Comparison of ENCODE assay signal across 24 mouse cellular contexts in the genomic region with DNA sequence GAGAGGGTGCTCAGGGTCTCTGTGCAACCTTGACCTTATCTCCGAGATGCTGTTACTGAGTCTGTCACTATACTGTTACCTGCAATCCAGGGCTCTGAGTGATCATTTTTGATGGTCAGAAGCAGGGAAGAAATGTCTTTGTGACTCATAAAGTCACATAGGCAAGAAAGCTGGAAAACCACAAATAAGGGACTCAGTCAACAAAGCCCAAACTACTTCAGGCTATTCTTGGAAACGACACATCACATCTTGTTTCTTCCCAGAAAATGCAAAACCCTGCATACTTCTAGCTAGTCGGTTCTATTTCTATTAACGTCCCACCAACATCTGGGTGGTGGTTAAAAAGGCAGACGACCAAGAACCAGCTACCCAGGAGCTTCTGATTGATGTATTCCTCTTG. TPM values are rescaled to one million over a fixed set of nuclear protein-coding genes. Genes with fewer than 3 reads are reported as not detected.
DNase-seq lines count a peak whose midpoint lies in the region; ATAC-seq and TF ChIP-seq lines count a peak whose summit lies in the region.
"Had no signal": no experiment of that assay in that cellular context is flagged by ENCODE, and none has a peak within 500 bp of the region (broad histone marks: within the 10 kb centered on the region; RNA-seq: fewer than 3 reads in every experiment).

No protein-coding gene starts in this region.

- WGBS in heart, embryonic 12.5 days, result 47% methylated on average over 5 of the region's 5 CpGs

- no peaks in the 10 kb centered on the region for H3K9me3 ChIP-seq in heart, embryonic 12.5 days (replicated peaks)
- H3K9me3 ChIP-seq: forebrain, embryonic 10.5 days; limb, embryonic 10.5 days; liver, embryonic 12.5 days; midbrain, embryonic 13.5 days; neural tube, embryonic 15.5 days; stomach, embryonic 15.5 days had no signal

- peak overlapping the region; percentile 99 for H3K27ac ChIP-seq in heart, embryonic 12.5 days (ENCODE audit: poor library complexity, severe bottlenecking)
- peak overlapping the region; percentile 22 for H3K27ac ChIP-seq in left cerebral cortex, adult 2 months
- H3K27ac ChIP-seq: forebrain, embryonic 10.5 days; hindbrain, embryonic 14.5 days; limb, embryonic 10.5 days; liver, embryonic 12.5 days; midbrain, embryonic 13.5 days; neural tube, embryonic 15.5 days; stomach, embryonic 15.5 days had no signal

- H3K4me3 ChIP-seq in heart, embryonic 12.5 days, result no peak overlapping the region
- no peak overlapping the region for H3K4me3 ChIP-seq in left cerebral cortex, adult 2 months
- H3K4me3 ChIP-seq in myocyte, result no peak overlapping the region
- H3K4me3 ChIP-seq: forebrain, embryonic 10.5 days; limb, embryonic 10.5 days; liver, embryonic 12.5 days; midbrain, embryonic 13.5 days; neural tube, embryonic 15.5 days; stomach, embryonic 15.5 days had no signal

- no peak overlapping the region for H3ac ChIP-seq in myocyte (ENCODE audit: control insufficient read depth, insufficient read length)

- H3K36me3 ChIP-seq in heart, embryonic 12.5 days, result peaks cover 25% of the 10 kb centered on the region
- no peaks in the 10 kb centered on the region for H3K36me3 ChIP-seq in myocyte (ENCODE audit: control insufficient read depth, insufficient read depth)
- H3K36me3 ChIP-seq: forebrain, embryonic 10.5 days; limb, embryonic 10.5 days; liver, embryonic 12.5 days; midbrain, embryonic 13.5 days; neural tube, embryonic 15.5 days had no signal

- TF ChIP-seq CTCF in left cerebral cortex, adult 2 months (IDR thresholded peaks at IDR 0.05), result no peak

- H3K4me2 ChIP-seq in heart, embryonic 12.5 days, result no peak overlapping the region
- H3K4me2 ChIP-seq in myocyte (ENCODE audit: low read depth), result peak overlapping the region; percentile 22
- H3K4me2 ChIP-seq: hindbrain, embryonic 14.5 days; liver, embryonic 12.5 days; midbrain, embryonic 13.5 days; neural tube, embryonic 15.5 days; stomach, embryonic 15.5 days had no signal

- no peak for DNase-seq in heart, adult 8-10 months (ENCODE audit: low spot score)
- DNase-seq in left cerebral cortex, adult 2 months (ENCODE audit: extremely low spot score in 1 of 2, low spot score in 2 of 2), result no peak
- no peak for DNase-seq in left cerebral cortex, postnatal 36 days (ENCODE audit: low spot score in 2 of 2)
- DNase-seq in NIH3T3 (ENCODE audit: low read depth), result peak; percentile 39
- no peak for DNase-seq in cerebellum, adult 11 months
- DNase-seq: adrenal gland, postnatal 10 days; cerebellum, adult 11-12 months; cerebellum, postnatal 14 days; embryo, embryonic 11 days; forebrain, postnatal 0 days; kidney, adult 8-10 months; kidney, postnatal 14 days; lung, postnatal 10 days; thymus, adult 2 months had no signal

- intact Hi-C loops in left cerebral cortex, adult 2 months (cut with DNase I), result no loop called here
- intact Hi-C loops in left cerebral cortex, postnatal 36 days (cut with DNase I), result no loop called here

- TF ChIP-seq POLR2A in myocyte (IDR thresholded peaks at IDR 0.05; ENCODE audit: insufficient read length, low read depth), result no peak

- ATAC-seq in heart, embryonic 12.5 days (ENCODE audit: insufficient number of reproducible peaks, low FRiP score), result no peak
- ATAC-seq: activated CD4-positive, CD25-positive, alpha-beta regulatory T cell, adult 4 months; forebrain, postnatal 0 days; liver, embryonic 12.5 days; midbrain, embryonic 13.5 days had no signal

- H3K27me3 ChIP-seq in heart, embryonic 12.5 days (replicated peaks), result no peaks in the 10 kb centered on the region
- no peaks in the 10 kb centered on the region for H3K27me3 ChIP-seq in myocyte (ENCODE audit: control insufficient read depth, insufficient read depth, insufficient read length)
- H3K27me3 ChIP-seq: liver, embryonic 12.5 days; midbrain, embryonic 13.5 days; neural tube, embryonic 15.5 days; stomach, embryonic 15.5 days had no signal

- H3K79me2 ChIP-seq in myocyte (ENCODE audit: control insufficient read depth, insufficient read depth), result peaks cover 81% of the 10 kb centered on the region

- H3K4me1 ChIP-seq in heart, embryonic 12.5 days (replicated peaks), result peaks cover 99% of the 10 kb centered on the region
- H3K4me1 ChIP-seq: liver, embryonic 12.5 days; midbrain, embryonic 13.5 days had no signal

- peak overlapping the region; percentile 47 for H3K9ac ChIP-seq in heart, embryonic 12.5 days
- H3K9ac ChIP-seq: forebrain, postnatal 0 days; hindbrain, embryonic 14.5 days; liver, embryonic 12.5 days; midbrain, embryonic 13.5 days; neural tube, embryonic 15.5 days; stomach, embryonic 15.5 days had no signal

TF ChIP-seq in myocyte, 11 proteins besides CTCF, POLR2A, EP300 and RAD21:
- TF ChIP-seq TCF3 (IDR thresholded peaks at IDR 0.05; ENCODE audit: insufficient read length, low read depth), result no peak
- no peak for TF ChIP-seq SRF (IDR thresholded peaks at IDR 0.05; ENCODE audit: control insufficient read depth, insufficient read length, low read depth)
- no peak for TF ChIP-seq TCF12 (IDR thresholded peaks at IDR 0.05; ENCODE audit: insufficient read depth, poor library complexity, severe bottlenecking)
- TF ChIP-seq MAX (IDR thresholded peaks at IDR 0.05; ENCODE audit: low read depth), result no peak
- no peak for TF ChIP-seq CEBPB (IDR thresholded peaks at IDR 0.05; ENCODE audit: insufficient read depth, poor library complexity, severe bottlenecking)
- TF ChIP-seq MYOG (IDR thresholded peaks at IDR 0.05; ENCODE audit: control insufficient read depth in 1 of 3, insufficient read depth in 1 of 3, insufficient read length in 2 of 3, low read depth in 2 of 3), result no peak
- TF ChIP-seq REST (IDR thresholded peaks at IDR 0.05; ENCODE audit: insufficient read depth, insufficient read length), result no peak
- TF ChIP-seq POLR2AphosphoS2 (IDR thresholded peaks at IDR 0.05; ENCODE audit: insufficient read length, low read depth), result no peak
- no peak for TF ChIP-seq MYOD1 (IDR thresholded peaks at IDR 0.05; ENCODE audit: control insufficient read depth in 1 of 3, insufficient read length in 2 of 3, low read depth in 2 of 3)
- no peak for TF ChIP-seq USF1 (IDR thresholded peaks at IDR 0.05; ENCODE audit: low read depth)
- TF ChIP-seq E2F4 (IDR thresholded peaks at IDR 0.05; ENCODE audit: insufficient read depth), result no peak

RNA-seq across cellular contexts. Expression of a gene that starts 41.6 kb away (rescaled TPM):
- polyA plus RNA-seq in heart, embryonic 12.5 days (2016; fragmentation: Nextera tagmentation; extraction: Ambion mirVana), result 156 and 163 TPM in 2 replicates
- total RNA-seq in heart, adult 8-10 months (2022), result 100 to 1,000 TPM in 1 of 4 experiments, 10 to 100 TPM in 3; 82.0 to 100 (median 95.6) TPM
- total RNA-seq in left cerebral cortex, adult 2 months (2021), result 100 to 1,000 TPM; 652 to 703 TPM
- total RNA-seq in left cerebral cortex, postnatal 36 days (2021), result 100 to 1,000 TPM; 605 to 619 TPM
- polyA plus RNA-seq in myocyte (2012; fragmentation: generic; extraction: Trizol), result 34.8 TPM

Comparison
In these comparisons a context has a peak if more than half of its experiments do, and no peak if none do; other contexts are left out.
1. RNA of a gene that starts 41.6 kb away (total RNA-seq): 652 to 703 TPM in left cerebral cortex, adult 2 months and 605 to 619 TPM in left cerebral cortex, postnatal 36 days; 82.0 to 100 TPM in heart, adult 8-10 months; every median in the first group is over 4 times any median in the second.